Mouse (Mus musculus): ENCODE data around the gene Ern1. TPM values are rescaled to one million over a fixed set of nuclear protein-coding genes. Genes with fewer than 3 reads are reported as not detected.
A peak's percentile ranks its signal among the peaks of the same experiment; 100 is the strongest.

The Ern1 gene
- total RNA-seq (2015; ENCODE audit: low replicate concordance) (7.9 and 11.1 TPM in 2 replicates), total RNA-seq (2017; ENCODE audit: low replicate concordance) (23.8 and 25.6 TPM in 2 replicates)

- ATAC-seq (replicated peaks; ENCODE audit: low FRiP score, poor library complexity, severe bottlenecking): peak; percentile 94
These were observed at the start of gene Ern1 for GRCm38 (mm10) chr11:106487733-106488115. Gene Ern1 (minus strand): TSS chr11:106487852.

- no peak for ATAC-seq (replicated peaks; ENCODE audit: low FRiP score, poor library complexity, severe bottlenecking)
These were observed 48.7 kb upstream of the Ern1 start for GRCm38 (mm10) chr11:106536253-106536912.

GRCm38 (mm10) chr11:106535660-106536252, 48.1 kb upstream of the Ern1 start:
- no peak for ATAC-seq (replicated peaks; ENCODE audit: low FRiP score, poor library complexity, severe bottlenecking)

- no peak for ATAC-seq (replicated peaks; ENCODE audit: low FRiP score, poor library complexity, severe bottlenecking)
These were observed 44.7 kb upstream of the Ern1 start for GRCm38 (mm10) chr11:106532248-106532790.

- no peak for ATAC-seq (replicated peaks; ENCODE audit: low FRiP score, poor library complexity, severe bottlenecking)
These were observed 42.1 kb upstream of the Ern1 start for GRCm38 (mm10) chr11:106529786-106530185.

GRCm38 (mm10) chr11:106529113-106529512, 41.5 kb upstream of the Ern1 start:
- ATAC-seq (replicated peaks; ENCODE audit: low FRiP score, poor library complexity, severe bottlenecking): no peak

GRCm38 (mm10) chr11:106527926-106528325, 40.3 kb upstream of the Ern1 start:
- no peak for ATAC-seq (replicated peaks; ENCODE audit: low FRiP score, poor library complexity, severe bottlenecking)

GRCm38 (mm10) chr11:106527147-106527821, 39.6 kb upstream of the Ern1 start:
- ATAC-seq (replicated peaks; ENCODE audit: low FRiP score, poor library complexity, severe bottlenecking): no peak

- ATAC-seq (replicated peaks; ENCODE audit: low FRiP score, poor library complexity, severe bottlenecking): no peak
These were observed 34.9 kb upstream of the Ern1 start for GRCm38 (mm10) chr11:106522538-106522937.

- no peak for ATAC-seq (replicated peaks; ENCODE audit: low FRiP score, poor library complexity, severe bottlenecking)
These were observed 34.0 kb upstream of the Ern1 start for GRCm38 (mm10) chr11:106521612-106522011.

GRCm38 (mm10) chr11:106520404-106520803, 32.8 kb upstream of the Ern1 start:
- ATAC-seq (replicated peaks; ENCODE audit: low FRiP score, poor library complexity, severe bottlenecking): no peak

- ATAC-seq (replicated peaks; ENCODE audit: low FRiP score, poor library complexity, severe bottlenecking): no peak
These were observed 31.9 kb upstream of the Ern1 start for GRCm38 (mm10) chr11:106519519-106519918.

- ATAC-seq (replicated peaks; ENCODE audit: low FRiP score, poor library complexity, severe bottlenecking): no peak
These were observed 30.7 kb upstream of the Ern1 start for GRCm38 (mm10) chr11:106518391-106518790.

GRCm38 (mm10) chr11:106515079-106515745, 27.6 kb upstream of the Ern1 start:
- 0 out of 2 replicates have a peak, but pooled peaks have one; percentile 36 for ATAC-seq (replicated peaks; ENCODE audit: low FRiP score, poor library complexity, severe bottlenecking)

- no peak for ATAC-seq (replicated peaks; ENCODE audit: low FRiP score, poor library complexity, severe bottlenecking)
These were observed 26.8 kb upstream of the Ern1 start for GRCm38 (mm10) chr11:106514446-106514845.

- ATAC-seq (replicated peaks; ENCODE audit: low FRiP score, poor library complexity, severe bottlenecking): no peak
These were observed 25.5 kb upstream of the Ern1 start for GRCm38 (mm10) chr11:106513166-106513565.

- no peak for ATAC-seq (replicated peaks; ENCODE audit: low FRiP score, poor library complexity, severe bottlenecking)
These were observed 24.3 kb upstream of the Ern1 start for GRCm38 (mm10) chr11:106512006-106512390.

GRCm38 (mm10) chr11:106511236-106512005, 23.8 kb upstream of the Ern1 start:
- ATAC-seq (replicated peaks; ENCODE audit: low FRiP score, poor library complexity, severe bottlenecking): no peak

GRCm38 (mm10) chr11:106507638-106508037, 20.0 kb upstream of the Ern1 start:
- ATAC-seq (replicated peaks; ENCODE audit: low FRiP score, poor library complexity, severe bottlenecking): peak; percentile 54; the same call in 1 of the 2 replicates

Data from erythroblast, adult 5-6 weeks (primary cell).